Mouse (Mus musculus) midbrain, embryonic 10.5 days (tissue): ENCODE data around the gene Gm10647. TPM values are rescaled to one million over a fixed set of nuclear protein-coding genes. Genes with fewer than 3 reads are reported as not detected.
A peak's percentile ranks its signal among the peaks of the same experiment; 100 is the strongest.
"Not testable (repeated sequence)": the region's sequence is repeated elsewhere in the genome, so short reads cannot be mapped to it uniquely, and the experiment has no call there.

Source experiments
- DNase-seq: peaks from one replicate; pipeline ENCODE4 v3.0.0-alpha.2; 2017; ENCODE audit warnings: low spot score
- H3K27ac ChIP-seq: fragments of 300-500 bp; sonication (generic); replicated peaks from 2 replicates; pipeline ENCODE4 v1.5.1; 2016; ENCODE audit warnings: mild to moderate bottlenecking
- H3K27me3 ChIP-seq: fragments of 300-500 bp; sonication (generic); 2 replicates; pipeline ENCODE4 v1.6.1; 2016; ENCODE audit warnings: low read depth, mild to moderate bottlenecking; ENCODE audit not compliant: poor library complexity, severe bottlenecking
- H3K36me3 ChIP-seq: fragments of 300-500 bp; sonication (generic); 2 replicates; pipeline ENCODE4 v1.6.1; 2016; ENCODE audit warnings: mild to moderate bottlenecking, moderate library complexity
- H3K4me1 ChIP-seq: fragments of 300-500 bp; sonication (generic); 2 replicates; pipeline ENCODE4 v1.6.1; 2016
- H3K4me3 ChIP-seq: fragments of 300-500 bp; sonication (generic); 2 replicates; pipeline ENCODE4 v1.5.1; 2016; ENCODE audit warnings: mild to moderate bottlenecking, moderate library complexity
- H3K9me3 ChIP-seq: fragments of 300-500 bp; sonication (generic); replicated peaks from 2 replicates; pipeline ENCODE4 v1.6.1; 2016; ENCODE audit warnings: mild to moderate bottlenecking
- WGBS: fragments of 180-500 bp; shearing (Covaris S2); methylation state at CpG from one replicate; pipeline ENCODE4 v1.1.7; 2016; 5-methylcytosine and 5-hydroxymethylcytosine counted together
- polyA plus RNA-seq: library from polyadenylated mRNA; unstranded; fragments of >200 nt; fragmentation: Nextera tagmentation; extraction: Ambion mirVana; gene quantifications from 2 replicates; pipeline ENCODE4 v1.2.1, GENCODE M21; 2016

Gene Gm10647
- polyA plus RNA-seq, 1 experiment from 2014 or later: 0.28 TPM

DNA sequence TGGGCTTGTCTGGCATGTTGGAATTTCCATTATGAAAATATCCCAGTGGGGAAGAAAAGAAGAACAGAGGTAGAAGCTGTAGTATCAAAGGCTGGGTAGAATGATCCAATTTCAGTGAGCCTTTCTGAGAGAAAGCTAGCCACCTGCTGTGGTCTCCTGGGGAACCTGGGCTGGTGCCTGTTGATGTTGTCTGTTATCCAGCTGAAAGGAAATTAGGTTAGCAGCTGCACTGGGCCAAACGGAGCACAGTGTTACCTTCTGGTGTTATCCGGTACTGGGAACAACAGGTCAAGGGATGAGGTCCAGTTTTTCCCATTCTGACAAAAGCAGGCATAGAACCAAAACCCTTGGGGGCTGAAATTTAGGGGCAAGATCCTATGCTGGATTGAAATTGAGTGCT, 16.6 kb downstream of the Gm10647 start:
- 8% methylated on average over 2 of the region's 2 CpGs for WGBS
- Histone ChIP-seq H3K27ac (no peak overlapping the region), H3K27me3 (no peaks in the 10 kb centered on the region), H3K4me3 (no peak overlapping the region), H3K9me3 (no peaks in the 10 kb centered on the region), H3K36me3 (no peaks in the 10 kb centered on the region), H3K4me1 (peaks cover 8% of the 10 kb centered on the region)
- DNase-seq: no peak

DNA sequence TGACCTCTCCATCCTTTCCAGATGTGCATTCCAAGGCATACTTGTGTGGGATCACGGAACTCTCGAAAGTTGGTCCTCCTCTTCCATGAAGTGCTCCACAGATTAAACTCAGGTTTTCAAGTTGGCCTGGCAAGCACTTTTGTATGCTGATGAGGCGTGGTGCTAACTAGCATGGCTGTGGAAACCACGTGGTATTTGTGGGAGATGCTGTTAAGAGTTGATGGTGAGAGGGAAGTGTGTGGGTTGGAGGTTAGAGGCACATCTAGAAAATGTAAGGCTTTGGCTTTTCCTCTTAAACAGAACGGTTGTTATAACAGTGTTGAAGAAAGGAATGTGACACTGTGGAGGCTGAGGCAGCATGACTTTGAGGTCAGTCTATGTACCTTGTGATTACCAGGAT, 24.2 kb downstream of the Gm10647 start:
- Histone ChIP-seq H3K4me3 (no peak overlapping the region), H3K27me3 (no peaks in the 10 kb centered on the region), H3K9me3 (no peaks in the 10 kb centered on the region), H3K4me1 (no peaks in the 10 kb centered on the region), H3K36me3 (no peaks in the 10 kb centered on the region), H3K27ac (no peak overlapping the region)
- no peak for DNase-seq
- 85% methylated on average over 5 of the region's 5 CpGs for WGBS

- H3K4me1 ChIP-seq, H3K27me3 ChIP-seq, DNase-seq, H3K36me3 ChIP-seq, H3K4me3 ChIP-seq, H3K27ac ChIP-seq, H3K9me3 ChIP-seq: not testable (repeated sequence)
- WGBS: 76% methylated on average over 2 of the region's 5 CpGs
Measured at GRCm38 (mm10) chr9:66822255-66822654, 25.4 kb downstream of the Gm10647 start.

GRCm38 (mm10) chr9:66825990-66826389, 29.2 kb downstream of the Gm10647 start:
- H3K4me1 ChIP-seq: no peaks in the 10 kb centered on the region
- no peak overlapping the region for H3K4me3 ChIP-seq
- whole genome bisulfite sequencing: 56% methylated on average over 1 of the region's 1 CpGs
- H3K27ac ChIP-seq: no peak overlapping the region
- H3K36me3 ChIP-seq: no peaks in the 10 kb centered on the region
- no peaks in the 10 kb centered on the region for H3K9me3 ChIP-seq
- peaks cover 6% of the 10 kb centered on the region; the same call in 1 of the 2 replicates for H3K27me3 ChIP-seq
- no peak for DNase-seq

- no peak for DNase-seq
- peaks cover 53% of the 10 kb centered on the region for H3K27me3 ChIP-seq
- WGBS: 70% methylated on average over 4 of the region's 4 CpGs
Measured at GRCm38 (mm10) chr9:66832366-66832908, 35.6 kb downstream of the Gm10647 start.

DNA sequence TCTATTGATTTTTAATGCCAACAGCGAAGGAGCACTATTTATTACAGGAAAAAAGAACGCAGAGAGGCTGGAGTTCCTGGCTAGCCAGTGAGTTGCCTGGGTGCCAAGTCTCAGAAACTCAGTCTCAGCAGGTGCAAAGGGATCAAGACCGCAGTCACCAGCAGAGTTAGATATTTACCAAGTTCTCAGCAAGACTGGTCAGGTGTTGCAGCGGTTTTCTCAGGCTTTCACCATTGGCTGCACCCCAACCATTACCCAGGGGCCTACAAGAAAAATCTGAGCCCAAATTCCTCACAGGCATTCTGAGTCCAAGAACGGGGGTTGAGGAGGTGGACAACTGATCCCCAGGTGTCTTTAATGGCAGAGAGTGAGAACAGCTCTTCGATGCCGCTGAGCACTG, 37.0 kb downstream of the Gm10647 start:
- Histone ChIP-seq H3K4me3 (peak overlapping the region; percentile 70), H3K27me3 (peaks cover 48% of the 10 kb centered on the region), H3K4me1 (peaks cover 17% of the 10 kb centered on the region), H3K36me3 (no peaks in the 10 kb centered on the region), H3K27ac (no peak overlapping the region), H3K9me3 (no peaks in the 10 kb centered on the region)
- 18% methylated on average over 7 of the region's 7 CpGs for WGBS
- no peak for DNase-seq

More at GRCm38 (mm10) chr9:66832366-66832908, 35.6 kb downstream of the Gm10647 start:
- H3K4me3 ChIP-seq: no peak overlapping the region
- H3K36me3 ChIP-seq: no peaks in the 10 kb centered on the region
- H3K9me3 ChIP-seq: no peaks in the 10 kb centered on the region
- H3K4me1 ChIP-seq: peaks cover 17% of the 10 kb centered on the region
- no peak overlapping the region for H3K27ac ChIP-seq

- DNase-seq: peak; percentile 98
- peak within 1 kb of the TSS; percentile 70 for H3K4me3 ChIP-seq
- H3K36me3 ChIP-seq: no peaks in the 10 kb centered on the region
- H3K4me1 ChIP-seq: peaks cover 17% of the 10 kb centered on the region
- no peaks in the 10 kb centered on the region for H3K9me3 ChIP-seq
- peak within 1 kb of the TSS; percentile 72 for H3K27ac ChIP-seq
- WGBS: under 1% methylated on average over 58 of the region's 58 CpGs
- peaks cover 48% of the 10 kb centered on the region for H3K27me3 ChIP-seq
Measured at GRCm38 (mm10) chr9:66834318-66835096, 37.7 kb downstream of the Gm10647 start, which contains the start of gene Aph1c. Gene Aph1c, minus strand, starts transcription at chr9:66834726.

DNA sequence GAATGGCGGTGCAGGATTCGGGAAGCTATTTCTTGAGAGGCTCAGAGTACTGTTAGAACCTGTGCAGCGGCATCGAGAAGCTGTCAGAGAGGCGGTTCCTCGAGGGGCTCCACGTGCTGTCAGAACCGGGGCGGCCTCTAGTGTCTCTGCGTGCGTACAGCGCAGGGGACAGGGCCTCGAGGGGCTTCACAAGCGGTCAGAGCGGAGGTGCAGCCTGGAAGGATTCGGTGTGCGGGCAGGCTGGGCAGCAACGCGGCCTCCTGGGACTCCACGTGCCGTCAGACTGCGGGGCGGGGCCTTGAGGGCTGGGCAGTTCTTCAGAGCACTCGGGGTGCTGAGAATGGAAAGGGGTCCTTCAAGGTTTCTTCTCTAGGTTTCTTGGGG, 38.2 kb downstream of the Gm10647 start:
- under 1% methylated on average over 24 of the region's 24 CpGs for WGBS
- Histone ChIP-seq H3K4me1 (peaks cover 17% of the 10 kb centered on the region), H3K9me3 (no peaks in the 10 kb centered on the region), H3K27me3 (peaks cover 48% of the 10 kb centered on the region), H3K27ac (peak overlapping the region; percentile 72), H3K36me3 (no peaks in the 10 kb centered on the region), H3K4me3 (peak overlapping the region; percentile 70)
- no peak for DNase-seq

- Histone ChIP-seq H3K4me1 (no peaks in the 10 kb centered on the region), H3K27me3 (no peaks in the 10 kb centered on the region), H3K27ac (no peak overlapping the region), H3K36me3 (peaks cover 24% of the 10 kb centered on the region), H3K4me3 (no peak overlapping the region), H3K9me3 (no peaks in the 10 kb centered on the region)
- WGBS: 93% methylated on average over 5 of the region's 5 CpGs
- no peak for DNase-seq
Measured at GRCm38 (mm10) chr9:66846822-66847221, 50.0 kb downstream of the Gm10647 start.

Other genes with a start within 250 kb of the Gm10647 start
- 88.1 and 103 TPM in 2 replicates for gene Usp3, start 203.9 kb upstream of the Gm10647 start, polyA plus RNA-seq
- gene Car12, start 83.4 kb upstream of the Gm10647 start, polyA plus RNA-seq: 0.93 and 1.5 TPM in 2 replicates
- gene Aph1b, start 1.5 kb upstream of the Gm10647 start, polyA plus RNA-seq: 11.1 and 13.6 TPM in 2 replicates
- 1.1 and 1.4 TPM in 2 replicates for gene Aph1c, start 37.7 kb downstream of the Gm10647 start, polyA plus RNA-seq
- 26.7 and 32.1 TPM in 2 replicates for gene Rab8b, start 122.6 kb downstream of the Gm10647 start, polyA plus RNA-seq
- 659 and 790 TPM in 2 replicates for gene Rps27l, start 149.0 kb downstream of the Gm10647 start, polyA plus RNA-seq
- gene Lactb, start 178.4 kb downstream of the Gm10647 start, polyA plus RNA-seq: 8.2 and 9.6 TPM in 2 replicates